Mouse (Mus musculus) midbrain, embryonic 16.5 days (tissue): ENCODE measurements around the gene Prlh. TPM values are rescaled to one million over a fixed set of nuclear protein-coding genes. Genes with fewer than 3 reads are reported as not detected.
A peak's percentile ranks its signal among the peaks of the same experiment; 100 is the strongest.

ENCODE experiments used
- ATAC-seq: fragments of 200-750 bp; cut with Nextera tagmentation; 2 replicates; pipeline ENCODE4 v1.8.0; 2017; ENCODE audit warnings: moderate TSS enrichment
- H3K27ac ChIP-seq: fragments of 300-500 bp; sonication (generic); 2 replicates; pipeline ENCODE4 v1.5.1; 2014; ENCODE audit warnings: mild to moderate bottlenecking, low read length, mixed read lengths
- H3K27me3 ChIP-seq: fragments of 300-500 bp; sonication (generic); 2 replicates; pipeline ENCODE4 v1.6.1; 2014; ENCODE audit warnings: low read depth, low read length, mixed read lengths; ENCODE audit not compliant: control insufficient read depth, insufficient read depth
- H3K36me3 ChIP-seq: fragments of 300-500 bp; sonication (generic); 2 replicates; pipeline ENCODE4 v1.6.1; 2014; ENCODE audit warnings: mild to moderate bottlenecking, low read length, moderate library complexity, mixed read lengths; ENCODE audit not compliant: control insufficient read depth, insufficient read depth
- H3K4me1 ChIP-seq: fragments of 300-500 bp; sonication (generic); 2 replicates; pipeline ENCODE4 v1.6.1; 2014; ENCODE audit warnings: mild to moderate bottlenecking, low read length, mixed read lengths; ENCODE audit not compliant: control insufficient read depth, insufficient read depth
- H3K4me2 ChIP-seq: fragments of 300-500 bp; sonication (generic); 2 replicates; pipeline ENCODE4 v1.6.1; 2014; ENCODE audit warnings: mild to moderate bottlenecking, low read length, mixed read lengths
- H3K4me3 ChIP-seq: fragments of 300-500 bp; sonication (generic); 2 replicates; pipeline ENCODE4 v1.5.1; 2014; ENCODE audit warnings: low read depth, mild to moderate bottlenecking, low read length, moderate library complexity, mixed read lengths
- H3K9ac ChIP-seq: fragments of 300-500 bp; sonication (generic); 2 replicates; pipeline ENCODE4 v1.6.1; 2014; ENCODE audit warnings: low read depth, low read length, mixed read lengths
- H3K9me3 ChIP-seq: fragments of 300-500 bp; sonication (generic); replicated peaks from 2 replicates; pipeline ENCODE4 v1.6.1; 2014; ENCODE audit warnings: mild to moderate bottlenecking, low read length, mixed read lengths; ENCODE audit not compliant: control insufficient read depth, poor library complexity, severe bottlenecking
- WGBS: fragments of 180-500 bp; shearing (Covaris S2); extraction: QIAGEN DNeasy Blood & Tissue Kit; methylation state at CpG from one replicate; pipeline ENCODE4 v1.1.7; 2014; 5-methylcytosine and 5-hydroxymethylcytosine counted together
- polyA plus RNA-seq: library from polyadenylated mRNA; unstranded; fragments of >200 nt; fragmentation: Nextera tagmentation; extraction: Ambion mirVana; gene quantifications from 2 replicates; pipeline ENCODE4 v1.2.1, GENCODE M21; 2015

Gene Prlh
- polyA plus RNA-seq, 1 experiment from 2014 or later: not detected

DNA sequence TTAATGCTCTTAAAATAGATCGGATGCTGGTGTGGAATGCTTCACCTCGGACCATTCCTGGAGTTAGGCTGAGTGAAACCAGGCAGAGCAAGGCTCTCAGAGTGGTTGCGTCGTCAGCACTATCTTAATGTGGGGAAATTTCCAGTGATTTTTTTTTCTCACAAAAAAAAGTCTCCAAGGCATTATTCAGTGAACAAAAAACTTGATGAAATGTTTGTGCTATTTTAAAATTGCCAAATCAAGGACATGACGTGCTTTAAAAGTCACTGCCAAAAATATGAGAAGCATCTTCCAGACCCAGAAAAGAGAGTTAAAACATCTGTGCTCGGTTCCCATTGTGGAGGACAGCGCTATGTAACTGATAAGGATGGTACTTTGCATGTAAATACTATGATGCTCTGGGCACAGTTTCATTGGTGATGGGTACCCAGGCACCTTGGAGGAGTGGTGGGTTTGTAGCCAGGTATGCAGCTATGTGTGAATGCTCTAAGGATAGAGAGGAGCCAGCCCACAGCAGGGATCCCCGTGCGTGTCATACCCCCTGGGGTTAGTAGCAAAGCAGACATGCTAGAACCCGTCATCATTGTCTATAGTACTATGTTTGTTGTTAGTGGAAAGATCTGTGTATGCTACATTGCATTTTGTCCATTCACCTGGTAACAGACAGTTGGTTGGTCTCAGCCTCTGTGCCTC is 27.9 kb downstream of the Prlh start:
- peaks cover 3% of the 10 kb centered on the region; the same call in 1 of the 2 replicates for H3K4me1 ChIP-seq
- H3K4me3 ChIP-seq: no peak overlapping the region
- 80% methylated on average over 10 of the region's 10 CpGs for WGBS
- no peak overlapping the region for H3K4me2 ChIP-seq
- no peaks in the 10 kb centered on the region for H3K9me3 ChIP-seq
- no peak overlapping the region for H3K27ac ChIP-seq
- no peak for ATAC-seq
- no peaks in the 10 kb centered on the region for H3K27me3 ChIP-seq
- no peaks in the 10 kb centered on the region for H3K36me3 ChIP-seq
- no peak overlapping the region for H3K9ac ChIP-seq

DNA sequence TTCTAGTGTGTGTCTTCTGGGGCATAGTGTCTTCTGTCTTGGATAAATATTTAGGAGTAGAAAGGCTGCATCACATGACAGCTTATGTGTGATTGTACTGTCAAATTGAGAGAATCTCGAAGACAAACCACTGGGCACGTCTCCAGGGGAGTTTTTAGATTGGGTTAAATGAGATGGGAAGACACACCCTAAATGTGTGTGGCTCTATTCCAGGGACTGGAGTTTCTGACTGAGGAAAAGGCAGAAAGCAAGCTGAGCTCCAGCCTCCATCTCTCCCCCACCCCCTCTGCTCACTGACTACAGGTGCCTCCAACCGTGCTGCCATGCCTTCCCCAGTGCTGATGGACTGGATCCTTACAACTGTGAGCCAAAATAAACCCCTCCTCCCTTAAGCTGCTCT is 28.4 kb downstream of the Prlh start:
- no peak for ATAC-seq
- no peaks in the 10 kb centered on the region for H3K4me1 ChIP-seq
- H3K27me3 ChIP-seq: no peaks in the 10 kb centered on the region
- H3K36me3 ChIP-seq: no peaks in the 10 kb centered on the region
- no peak overlapping the region for H3K4me2 ChIP-seq
- H3K9ac ChIP-seq: no peak overlapping the region
- H3K9me3 ChIP-seq: no peaks in the 10 kb centered on the region
- WGBS: 87% methylated on average over 3 of the region's 3 CpGs
- H3K4me3 ChIP-seq: no peak overlapping the region
- no peak overlapping the region for H3K27ac ChIP-seq

DNA sequence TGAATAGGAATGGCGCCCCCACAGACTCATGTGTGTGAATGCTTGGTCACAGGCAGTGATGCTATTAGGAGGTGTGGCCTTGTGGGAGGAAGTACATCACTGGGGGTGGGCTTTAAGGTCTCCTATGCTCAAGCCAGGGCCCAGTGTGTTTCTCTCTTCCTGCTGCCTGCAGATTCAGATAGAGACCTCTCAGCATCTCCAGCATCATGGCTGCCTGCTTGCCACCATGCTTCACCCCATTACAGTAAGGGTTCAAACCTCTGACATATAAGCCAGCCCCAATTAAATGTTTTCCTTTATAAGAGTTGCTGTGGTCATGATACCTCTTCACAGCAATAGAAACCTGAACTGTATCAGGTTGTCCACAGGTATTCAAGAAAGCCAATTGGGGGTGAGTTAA is 43.0 kb downstream of the Prlh start:
- no peaks in the 10 kb centered on the region for H3K9me3 ChIP-seq
- H3K4me3 ChIP-seq: no peak overlapping the region
- H3K9ac ChIP-seq: no peak overlapping the region
- no peak overlapping the region for H3K4me2 ChIP-seq
- H3K27me3 ChIP-seq: no peaks in the 10 kb centered on the region
- WGBS: 92% methylated on average over 1 of the region's 1 CpGs
- no peak overlapping the region for H3K27ac ChIP-seq
- H3K4me1 ChIP-seq: peaks cover 16% of the 10 kb centered on the region
- H3K36me3 ChIP-seq: no peaks in the 10 kb centered on the region
- ATAC-seq: no peak

DNA sequence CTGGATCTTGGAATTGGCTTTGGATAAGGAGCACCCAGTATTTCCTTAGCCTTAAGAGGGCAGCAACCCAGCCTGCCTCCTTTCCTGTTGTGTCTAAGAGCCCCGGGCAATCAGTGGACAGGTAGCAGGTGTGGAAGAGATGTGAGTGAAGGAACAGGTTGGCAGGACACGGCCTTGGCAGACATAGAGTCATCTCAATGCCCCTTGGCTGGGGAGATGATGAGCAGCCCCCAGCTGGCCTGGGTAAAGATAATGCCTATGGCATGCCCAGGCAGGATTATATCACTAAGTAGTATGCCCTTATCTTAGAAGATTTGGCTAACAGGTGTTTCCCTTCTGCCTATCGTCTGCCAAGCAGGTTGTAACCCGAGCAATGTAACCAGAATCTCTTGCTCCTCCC is 44.2 kb downstream of the Prlh start:
- peaks cover 16% of the 10 kb centered on the region for H3K4me1 ChIP-seq
- H3K27ac ChIP-seq: no peak overlapping the region
- no peaks in the 10 kb centered on the region for H3K9me3 ChIP-seq
- no peak overlapping the region for H3K4me2 ChIP-seq
- no peak for ATAC-seq
- no peak overlapping the region for H3K4me3 ChIP-seq
- 76% methylated on average over 4 of the region's 4 CpGs for WGBS
- H3K27me3 ChIP-seq: no peaks in the 10 kb centered on the region
- H3K9ac ChIP-seq: no peak overlapping the region
- H3K36me3 ChIP-seq: no peaks in the 10 kb centered on the region

DNA sequence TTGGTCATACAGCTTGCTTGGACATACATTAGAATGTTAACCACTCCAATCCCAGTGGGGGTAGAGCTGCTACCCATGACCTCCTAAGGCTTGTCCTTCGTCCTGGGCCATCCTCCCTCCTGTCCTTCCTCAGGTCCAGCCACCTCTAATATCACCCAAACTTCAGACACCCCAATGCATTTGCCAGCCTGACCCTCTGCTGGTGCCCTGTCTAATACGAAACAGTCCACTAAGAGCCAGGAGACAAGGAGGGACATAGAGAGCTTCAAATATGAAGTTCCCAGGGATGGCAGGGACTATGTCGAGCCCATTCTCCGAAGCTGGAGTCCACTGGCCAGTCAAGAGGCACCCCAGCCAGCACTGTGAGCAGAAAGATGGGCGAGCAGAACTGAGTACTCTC is 44.7 kb downstream of the Prlh start:
- H3K4me2 ChIP-seq: peak overlapping the region; percentile 60
- H3K9me3 ChIP-seq: no peaks in the 10 kb centered on the region
- H3K4me3 ChIP-seq: no peak overlapping the region; the same call in 1 of the 2 replicates
- H3K9ac ChIP-seq: no peak overlapping the region
- 87% methylated on average over 5 of the region's 5 CpGs for WGBS
- no peak overlapping the region for H3K27ac ChIP-seq
- H3K4me1 ChIP-seq: peaks cover 16% of the 10 kb centered on the region
- ATAC-seq: no peak
- no peaks in the 10 kb centered on the region for H3K27me3 ChIP-seq
- no peaks in the 10 kb centered on the region for H3K36me3 ChIP-seq

DNA sequence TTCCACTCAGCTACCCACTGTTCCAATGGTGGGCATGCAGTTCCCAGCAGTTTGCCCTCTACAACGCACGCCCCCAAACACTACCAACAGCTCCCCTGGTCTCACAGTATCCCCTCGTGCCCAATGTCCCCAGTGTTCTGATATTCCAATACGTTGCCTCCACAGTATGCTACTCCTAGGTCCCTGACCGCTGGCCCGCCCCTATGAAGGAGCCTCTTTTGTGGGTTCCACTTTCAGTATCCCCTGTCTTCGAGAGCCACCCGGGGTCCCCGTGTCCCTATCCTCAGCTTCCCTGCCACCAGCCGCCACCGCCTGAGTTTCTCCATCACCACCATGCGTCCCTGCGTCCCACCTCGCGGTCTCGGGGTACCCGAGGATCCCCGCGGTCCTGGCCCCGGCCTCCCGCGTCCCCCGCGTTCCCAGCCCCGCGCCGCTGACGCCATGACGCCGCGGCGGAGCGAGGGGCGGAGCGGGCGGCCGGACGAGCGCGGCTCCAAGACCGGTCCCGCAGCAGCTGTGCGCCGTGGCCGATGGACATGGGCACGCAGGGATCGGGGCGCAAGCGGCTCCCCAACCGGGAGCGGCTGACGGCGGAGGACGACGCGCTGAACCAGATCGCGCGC is 45.5 kb downstream of the Prlh start, which contains the start of gene Lrrfip1:
Gene Lrrfip1, plus strand, starts transcription at position 470 of the 623 bp plus-strand sequence.
- Histone ChIP-seq H3K4me2 (peak within 1 kb of the TSS; percentile 60), H3K9ac (peak within 1 kb of the TSS; percentile 83), H3K27ac (peak within 1 kb of the TSS; percentile 62), H3K27me3 (no peaks in the 10 kb centered on the region), H3K9me3 (no peaks in the 10 kb centered on the region), H3K4me3 (peak within 1 kb of the TSS; percentile 74), H3K36me3 (no peaks in the 10 kb centered on the region), H3K4me1 (peaks cover 16% of the 10 kb centered on the region)
- WGBS: 3% methylated on average over 47 of the region's 59 CpGs
- ATAC-seq: peak; percentile 89

DNA sequence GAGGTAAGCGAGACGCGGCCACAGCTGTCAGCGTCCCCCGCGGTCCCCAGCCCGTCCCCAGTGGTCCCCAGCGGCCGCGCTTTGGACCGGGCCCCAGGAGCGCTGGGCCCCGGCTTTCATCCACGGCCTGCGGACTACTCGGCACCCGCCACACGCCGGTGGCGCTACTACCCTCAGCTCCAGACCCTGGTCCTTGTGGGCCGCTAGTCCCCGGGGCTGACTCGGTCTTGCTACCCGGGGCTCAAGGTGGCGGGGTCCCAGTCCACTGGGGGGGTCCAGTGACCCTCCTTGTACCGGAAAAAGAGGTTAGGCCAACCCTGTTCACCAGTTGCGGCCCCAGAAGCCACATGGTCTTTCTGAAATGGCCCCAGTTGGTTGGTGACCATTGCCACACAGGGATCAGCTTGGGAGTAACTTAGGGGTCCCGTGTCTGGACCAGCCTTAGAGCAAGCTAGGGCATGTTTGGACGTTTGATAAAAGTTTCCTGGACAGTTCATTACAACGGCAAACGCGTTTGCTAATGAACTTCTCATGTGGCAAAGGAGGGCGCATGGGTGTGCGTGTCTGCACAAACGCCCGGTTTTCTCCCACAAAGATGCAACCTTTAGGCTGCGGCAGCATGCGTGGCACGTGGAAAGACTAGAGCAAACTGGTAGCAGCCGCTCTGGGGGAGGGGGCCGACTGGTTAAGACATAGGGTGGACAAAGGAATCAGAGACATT is 46.1 kb downstream of the Prlh start:
- Histone ChIP-seq H3K9me3 (no peaks in the 10 kb centered on the region), H3K4me3 (peak overlapping the region; percentile 74), H3K9ac (peak overlapping the region; percentile 83), H3K4me1 (peaks cover 16% of the 10 kb centered on the region), H3K36me3 (no peaks in the 10 kb centered on the region), H3K27me3 (no peaks in the 10 kb centered on the region), H3K27ac (peak overlapping the region; percentile 62), H3K4me2 (peak overlapping the region; percentile 60)
- 2% methylated on average over 36 of the region's 41 CpGs for WGBS
- peak; percentile 71 for ATAC-seq

DNA sequence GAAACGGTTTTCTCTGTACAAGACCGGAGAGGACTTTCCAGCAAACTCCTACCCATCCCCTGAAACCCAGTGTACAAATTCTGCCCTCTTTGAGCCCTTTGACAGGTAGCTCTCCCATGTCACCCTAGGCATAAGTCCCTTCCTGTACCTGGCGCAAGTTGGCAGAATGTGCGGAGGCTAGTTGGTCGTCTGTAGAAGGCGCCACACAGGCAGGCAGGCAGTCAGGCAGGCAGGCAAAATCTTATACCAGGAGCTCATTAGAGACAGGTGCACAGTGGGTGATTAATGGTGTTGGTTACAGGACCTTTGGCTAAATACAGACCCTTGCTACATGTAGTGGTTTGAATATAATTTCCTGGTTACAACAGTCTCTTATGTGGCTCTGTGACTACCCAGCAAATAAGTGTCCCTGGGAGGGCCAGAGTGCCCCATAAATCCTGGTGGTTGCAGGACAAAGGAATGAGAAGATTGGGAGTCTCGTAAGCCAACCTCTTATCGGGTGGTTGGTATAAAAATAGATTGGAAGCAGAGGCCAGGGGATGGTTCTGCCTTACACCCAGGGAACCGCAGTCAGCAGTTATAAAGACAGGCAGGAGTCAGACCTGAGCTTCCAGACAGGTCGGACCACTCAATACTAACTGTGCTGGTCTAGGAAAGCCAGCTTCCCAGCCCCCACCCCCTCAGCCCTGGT is 47.1 kb downstream of the Prlh start:
- Histone ChIP-seq H3K9me3 (no peaks in the 10 kb centered on the region), H3K9ac (peak overlapping the region; percentile 83; the same call in 1 of the 2 replicates), H3K4me2 (peak overlapping the region; percentile 60), H3K36me3 (no peaks in the 10 kb centered on the region), H3K27ac (no peak overlapping the region), H3K4me3 (peak overlapping the region; percentile 74), H3K4me1 (peaks cover 16% of the 10 kb centered on the region), H3K27me3 (no peaks in the 10 kb centered on the region)
- no peak for ATAC-seq
- WGBS: 65% methylated on average over 10 of the region's 10 CpGs
